8 mouse cellular contexts compared by ENCODE assay signal in the genomic region with DNA sequence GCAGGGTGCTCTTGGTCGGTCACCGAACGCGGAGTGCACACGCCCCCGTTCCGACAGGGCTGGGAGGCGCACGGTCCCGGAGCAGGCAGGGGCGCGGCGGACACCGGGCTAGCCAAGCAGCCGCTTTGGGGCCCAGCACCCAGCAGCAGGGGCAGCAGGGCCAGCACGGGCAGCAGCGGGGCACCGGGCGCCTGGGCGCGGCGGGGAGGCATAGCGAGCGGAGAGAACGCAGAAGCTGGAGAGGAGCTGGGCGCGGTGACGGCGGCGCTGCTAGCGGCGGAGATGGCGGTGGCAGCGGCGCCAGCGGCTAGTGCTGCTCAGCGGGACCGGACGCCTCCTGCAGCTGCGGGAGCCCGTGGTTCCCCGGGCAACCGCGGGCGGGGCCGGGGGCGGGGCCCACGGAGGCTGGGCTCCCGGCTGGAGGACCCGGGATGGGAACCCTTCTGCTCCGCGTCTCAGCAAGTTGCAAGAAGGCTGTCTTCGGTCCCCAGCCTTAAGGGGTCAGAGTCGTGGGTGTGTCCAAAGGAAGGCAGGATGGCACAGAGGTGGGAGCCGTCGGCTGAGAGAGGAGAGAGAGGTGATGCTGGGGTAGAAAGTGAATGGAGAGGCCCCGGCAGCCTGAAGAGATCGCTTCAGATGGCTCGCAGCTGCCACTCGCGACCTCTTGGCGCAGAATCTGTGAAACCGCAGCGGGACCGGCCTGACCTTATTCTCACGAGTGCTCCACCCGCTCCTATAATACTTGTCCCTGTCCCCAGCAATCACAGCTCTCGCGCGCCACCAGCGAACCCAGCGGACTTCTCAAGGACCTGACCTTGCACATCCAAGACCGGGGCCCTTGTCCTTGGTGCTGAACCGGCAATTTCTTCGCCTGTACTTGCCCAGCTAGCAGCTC. TPM values are rescaled to one million over a fixed set of nuclear protein-coding genes. Genes with fewer than 3 reads are reported as not detected.
A peak's percentile ranks its signal among the peaks of the same experiment; 100 is the strongest.
DNase-seq lines count a peak whose midpoint lies in the region; ATAC-seq and TF ChIP-seq lines count a peak whose summit lies in the region.

A gene (minus strand): TSS at position 705 of the 895 bp plus-strand sequence.

- TF ChIP-seq CTCF in kidney, postnatal 0 days (IDR thresholded peaks at IDR 0.05; ENCODE audit: low read depth) = peak; percentile 49
- peak; percentile 59 for TF ChIP-seq CTCF in stomach, postnatal 0 days (IDR thresholded peaks at IDR 0.05; ENCODE audit: low read depth)

- H3K4me3 ChIP-seq in forebrain, embryonic 11.5 days (ENCODE audit: low read depth, low read length) = peak within 1 kb of the TSS; percentile 66
- peak within 1 kb of the TSS; percentile 32 to 35 for H3K4me3 ChIP-seq in heart, embryonic 14.5 days (ENCODE audit: control insufficient read depth in 1 of 2, insufficient read depth in 1 of 2, low read depth in 1 of 2, low read length in 2 of 2)
- peak within 1 kb of the TSS; percentile 37 for H3K4me3 ChIP-seq in kidney, postnatal 0 days (replicated peaks; ENCODE audit: low read depth, low read length)
- peak within 1 kb of the TSS; percentile 47 for H3K4me3 ChIP-seq in liver, embryonic 11.5 days (ENCODE audit: low read depth, low read length)
- no peak within 1 kb of the TSS for H3K4me3 ChIP-seq in myocyte
- H3K4me3 ChIP-seq in stomach, postnatal 0 days (ENCODE audit: low read depth, low read length) = peak within 1 kb of the TSS; percentile 33

- H3K27me3 ChIP-seq in forebrain, embryonic 11.5 days (ENCODE audit: control insufficient read depth, insufficient read depth, low read length) = peaks cover 8% of the 10 kb centered on the region; the same call in 1 of the 2 replicates
- peaks cover 29% of the 10 kb centered on the region for H3K27me3 ChIP-seq in heart, embryonic 14.5 days (ENCODE audit: control insufficient read depth, insufficient read depth, low read length)
- peaks cover 13% of the 10 kb centered on the region for H3K27me3 ChIP-seq in kidney, postnatal 0 days (ENCODE audit: insufficient read depth, low read length)
- peaks cover 24% of the 10 kb centered on the region for H3K27me3 ChIP-seq in liver, embryonic 11.5 days (replicated peaks; ENCODE audit: control insufficient read depth, insufficient read depth, low read length)
- H3K27me3 ChIP-seq in myocyte (ENCODE audit: control insufficient read depth, insufficient read depth, insufficient read length) = peaks cover 9% of the 10 kb centered on the region
- H3K27me3 ChIP-seq in stomach, postnatal 0 days (ENCODE audit: control insufficient read depth, insufficient read depth, low read length) = no peaks in the 10 kb centered on the region

- peak; percentile 87 for ATAC-seq in forebrain, embryonic 11.5 days (replicated peaks; ENCODE audit: low FRiP score)
- ATAC-seq in heart, embryonic 14.5 days (ENCODE audit: insufficient number of reproducible peaks, insufficient read depth, low FRiP score, low read depth) = peak; percentile 50; the same call in 1 of the 2 replicates
- peak; percentile 80 for ATAC-seq in kidney, postnatal 0 days (replicated peaks; ENCODE audit: low FRiP score, low read depth)
- peak; percentile 57 for ATAC-seq in liver, embryonic 11.5 days (replicated peaks; ENCODE audit: low FRiP score)
- ATAC-seq in stomach, postnatal 0 days (ENCODE audit: low FRiP score, low TSS enrichment) = peak; percentile 63; the same call in 1 of the 2 replicates

- WGBS in forebrain, embryonic 11.5 days = under 1% methylated on average over 72 of the region's 75 CpGs
- under 1% methylated on average over 67 of the region's 75 CpGs for WGBS in heart, embryonic 14.5 days
- under 1% methylated on average over 71 of the region's 75 CpGs for WGBS in kidney, postnatal 0 days
- WGBS in liver, embryonic 11.5 days = 1% methylated on average over 69 of the region's 75 CpGs
- WGBS in stomach, postnatal 0 days = under 1% methylated on average over 48 of the region's 75 CpGs

- DNase-seq in 3T3-L1 (ENCODE audit: low read depth, low spot score) = peak; percentile 30
- peak; percentile 66 for DNase-seq in c-Kit-positive CD71-negative TER-119-negative erythroid progenitor cells, embryonic 14.5 days (ENCODE audit: low read depth)
- DNase-seq in forebrain, embryonic 11.5 days (ENCODE audit: low spot score) = peak; percentile 93
- peak; percentile 93 for DNase-seq in kidney, postnatal 0 days (ENCODE audit: low spot score)
- peak; percentile 75 for DNase-seq in liver, embryonic 11.5 days (ENCODE audit: low spot score)
- DNase-seq in stomach, postnatal 0 days (ENCODE audit: low spot score) = peak; percentile 86

- H3K79me2 ChIP-seq in myocyte (ENCODE audit: control insufficient read depth, insufficient read depth) = no peaks in the 10 kb centered on the region

- H3K9me3 ChIP-seq in forebrain, embryonic 11.5 days (ENCODE audit: control insufficient read depth, low read length) = no peaks in the 10 kb centered on the region
- H3K9me3 ChIP-seq in heart, embryonic 14.5 days (ENCODE audit: control insufficient read depth, low read length) = no peaks in the 10 kb centered on the region
- no peaks in the 10 kb centered on the region for H3K9me3 ChIP-seq in kidney, postnatal 0 days (replicated peaks; ENCODE audit: low read length)
- no peaks in the 10 kb centered on the region for H3K9me3 ChIP-seq in liver, embryonic 11.5 days (ENCODE audit: control insufficient read depth, low read length)
- H3K9me3 ChIP-seq in stomach, postnatal 0 days (ENCODE audit: control insufficient read depth, low read length) = no peaks in the 10 kb centered on the region

- peak within 1 kb of the TSS; percentile 95 for H3K4me2 ChIP-seq in forebrain, embryonic 11.5 days (ENCODE audit: low read depth, low read length, severe bottlenecking)
- peak within 1 kb of the TSS; percentile 72 for H3K4me2 ChIP-seq in heart, embryonic 14.5 days (ENCODE audit: low read length)
- H3K4me2 ChIP-seq in kidney, postnatal 0 days (ENCODE audit: low read length) = peak within 1 kb of the TSS; percentile 75
- peak within 1 kb of the TSS; percentile 74 for H3K4me2 ChIP-seq in liver, embryonic 11.5 days
- no peak within 1 kb of the TSS for H3K4me2 ChIP-seq in myocyte (ENCODE audit: low read depth)
- H3K4me2 ChIP-seq in stomach, postnatal 0 days (replicated peaks; ENCODE audit: low read depth) = peak within 1 kb of the TSS; percentile 60

- no peak for TF ChIP-seq EP300 in stomach, postnatal 0 days (optimal IDR thresholded peaks at IDR 0.05)

- TF ChIP-seq POLR2A in myocyte (IDR thresholded peaks at IDR 0.05; ENCODE audit: insufficient read length, low read depth) = no peak

- peak within 1 kb of the TSS; percentile 25; the same call in 1 of the 2 replicates for H3K27ac ChIP-seq in forebrain, embryonic 11.5 days (ENCODE audit: low read depth, low read length)
- no peak within 1 kb of the TSS for H3K27ac ChIP-seq in heart, embryonic 14.5 days (replicated peaks in 1 of 2; ENCODE audit: control insufficient read depth in 1 of 2, insufficient read depth in 1 of 2, low read depth in 2 of 2, low read length in 2 of 2)
- no peak within 1 kb of the TSS for H3K27ac ChIP-seq in kidney, postnatal 0 days
- no peak within 1 kb of the TSS for H3K27ac ChIP-seq in liver, embryonic 11.5 days (ENCODE audit: low read depth, low read length)
- no peak within 1 kb of the TSS for H3K27ac ChIP-seq in stomach, postnatal 0 days (replicated peaks)

- H3K9ac ChIP-seq in forebrain, embryonic 11.5 days (ENCODE audit: low read length) = peak within 1 kb of the TSS; percentile 64
- H3K9ac ChIP-seq in heart, embryonic 14.5 days (ENCODE audit: low read length) = no peak within 1 kb of the TSS
- H3K9ac ChIP-seq in kidney, postnatal 0 days (ENCODE audit: low read depth, low read length) = no peak within 1 kb of the TSS
- H3K9ac ChIP-seq in liver, embryonic 11.5 days (ENCODE audit: low read depth, low read length) = no peak within 1 kb of the TSS
- no peak within 1 kb of the TSS for H3K9ac ChIP-seq in stomach, postnatal 0 days (ENCODE audit: low read length)

- no peaks in the 10 kb centered on the region for H3K4me1 ChIP-seq in forebrain, embryonic 11.5 days (replicated peaks; ENCODE audit: control insufficient read depth, insufficient read depth, low read length)
- H3K4me1 ChIP-seq in heart, embryonic 14.5 days (ENCODE audit: control insufficient read depth in 2 of 2, insufficient read depth in 2 of 2, low read length in 2 of 2) = peaks cover 3 to 6% of the 10 kb centered on the region in 2 experiments; a peak in 2 of 4 replicates
- peaks cover 10% of the 10 kb centered on the region for H3K4me1 ChIP-seq in kidney, postnatal 0 days (replicated peaks; ENCODE audit: insufficient read depth, low read length)
- H3K4me1 ChIP-seq in liver, embryonic 11.5 days (replicated peaks; ENCODE audit: control insufficient read depth, insufficient read depth, low read length) = peaks cover 4% of the 10 kb centered on the region
- 0 out of 2 replicates have a peak, but pooled peaks cover 2% of the 10 kb centered on the region for H3K4me1 ChIP-seq in stomach, postnatal 0 days (replicated peaks; ENCODE audit: control insufficient read depth, insufficient read depth)

- no peaks in the 10 kb centered on the region for H3K36me3 ChIP-seq in forebrain, embryonic 11.5 days (ENCODE audit: control insufficient read depth, insufficient read depth, low read length)
- no peaks in the 10 kb centered on the region for H3K36me3 ChIP-seq in heart, embryonic 14.5 days (ENCODE audit: control insufficient read depth, insufficient read depth, low read length)
- no peaks in the 10 kb centered on the region for H3K36me3 ChIP-seq in kidney, postnatal 0 days (ENCODE audit: insufficient read depth, low read length)
- H3K36me3 ChIP-seq in liver, embryonic 11.5 days (ENCODE audit: control insufficient read depth, insufficient read depth, low read length) = no peaks in the 10 kb centered on the region
- no peaks in the 10 kb centered on the region for H3K36me3 ChIP-seq in myocyte (ENCODE audit: control insufficient read depth, insufficient read depth)
- H3K36me3 ChIP-seq in stomach, postnatal 0 days (ENCODE audit: control insufficient read depth, insufficient read depth, low read length) = no peaks in the 10 kb centered on the region

- H3ac ChIP-seq in myocyte (ENCODE audit: control insufficient read depth, insufficient read length) = no peak within 1 kb of the TSS

TF ChIP-seq in myocyte, 11 proteins besides CTCF, POLR2A, EP300 and RAD21 (continues in another document):
- TF ChIP-seq E2F4 (IDR thresholded peaks at IDR 0.05; ENCODE audit: insufficient read depth) (no peak), MYOD1 (IDR thresholded peaks at IDR 0.05; ENCODE audit: control insufficient read depth in 1 of 3, insufficient read length in 2 of 3, low read depth in 2 of 3) (peak in 1 of 3 experiments; percentile 2), CEBPB (IDR thresholded peaks at IDR 0.05; ENCODE audit: insufficient read depth, poor library complexity, severe bottlenecking) (no peak), REST (IDR thresholded peaks at IDR 0.05; ENCODE audit: insufficient read depth, insufficient read length) (peak; percentile 78)

RNA-seq across cellular contexts. Expression of the gene that starts here (rescaled TPM):
- polyA plus RNA-seq in forebrain, embryonic 11.5 days (2014; fragmentation: Nextera tagmentation; extraction: Ambion mirVana) = 28.5 and 31.5 TPM in 2 replicates
- 0.85 and 1.1 TPM in 2 replicates for polyA plus RNA-seq in heart, embryonic 14.5 days (2014; fragmentation: Nextera tagmentation; extraction: Ambion mirVana)
- 0.62 and 0.68 TPM in 2 replicates for polyA plus RNA-seq in kidney, postnatal 0 days (2015; fragmentation: Nextera tagmentation; extraction: Ambion mirVana)
- 0.32 and 0.38 TPM in 2 replicates for polyA plus RNA-seq in liver, embryonic 11.5 days (2014; fragmentation: Nextera tagmentation; extraction: Ambion mirVana)
- 0.05 TPM for polyA plus RNA-seq in myocyte (2012; fragmentation: generic; extraction: Trizol)
- polyA plus RNA-seq in stomach, postnatal 0 days (2015; fragmentation: Nextera tagmentation; extraction: Ambion mirVana) = 2.7 and 2.9 TPM in 2 replicates

Comparison
In these comparisons a context has a peak if more than half of its experiments do, and no peak if none do; other contexts are left out.
1. Peak in DNase-seq, ATAC-seq, H3K4me3 ChIP-seq and H3K4me2 ChIP-seq in kidney, postnatal 0 days; RNA of the gene not detected or under 1 TPM.
2. Peak in DNase-seq, ATAC-seq, H3K4me3 ChIP-seq and H3K4me2 ChIP-seq in liver, embryonic 11.5 days; RNA of the gene not detected or under 1 TPM.
3. DNase-seq: peak in every context shown above with its lines; median percentile 93 in forebrain, embryonic 11.5 days; 93 in kidney, postnatal 0 days; 86 in stomach, postnatal 0 days; 75 in liver, embryonic 11.5 days; 66 in c-Kit-positive CD71-negative TER-119-negative erythroid progenitor cells, embryonic 14.5 days; 30 in 3T3-L1.